Mouse (Mus musculus): ENCODE data around the gene Tepp. TPM values are rescaled to one million over a fixed set of nuclear protein-coding genes. Genes with fewer than 3 reads are reported as not detected.

Tepp gene
- polyA plus RNA-seq, 1 experiment, result not detected

- Histone ChIP-seq H3K4me1 (ENCODE audit: control insufficient read depth, insufficient read depth, low read length) (no peaks in the 10 kb centered on the region), H3K4me3 (ENCODE audit: insufficient read depth, low read depth, low read length) (no peak overlapping the region), H3K27ac (ENCODE audit: insufficient read depth, low read depth, low read length) (no peak overlapping the region)
- 23% methylated on average over 5 of the region's 5 CpGs for WGBS
- TF ChIP-seq CTCF (IDR thresholded peaks at IDR 0.05; ENCODE audit: insufficient read depth, low read depth, low read length), result no peak
- no peak for TF ChIP-seq POLR2A (IDR thresholded peaks at IDR 0.05; ENCODE audit: insufficient read depth, low read depth, low read length)
Measured at GRCm38 (mm10) chr8:95302410-95302809, 8.0 kb upstream of the Tepp start.

DNA sequence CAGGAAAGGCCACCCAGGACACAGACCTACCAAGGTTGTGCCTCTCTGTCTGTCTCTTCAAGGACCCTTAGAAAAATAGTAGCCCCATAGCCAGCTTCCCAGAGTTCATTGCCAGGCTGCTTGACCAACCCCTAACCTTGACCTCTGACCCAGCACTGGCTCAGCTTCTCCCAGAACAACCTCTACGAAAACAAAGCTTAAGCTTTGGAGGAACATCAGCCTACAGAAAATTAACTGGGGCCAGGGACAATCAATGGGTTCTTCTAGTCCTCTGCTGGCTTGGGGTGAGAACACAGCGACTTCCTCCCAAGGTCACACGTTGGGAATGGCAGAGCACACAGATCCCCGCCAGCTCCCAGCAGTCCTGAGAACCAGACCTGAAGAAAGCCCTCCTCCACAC, 4.8 kb upstream of the Tepp start:
- Histone ChIP-seq H3K4me3 (ENCODE audit: insufficient read depth, low read depth, low read length) (no peak overlapping the region), H3K4me1 (ENCODE audit: control insufficient read depth, insufficient read depth, low read length) (no peaks in the 10 kb centered on the region), H3K27ac (ENCODE audit: insufficient read depth, low read depth, low read length) (no peak overlapping the region)
- 89% methylated on average over 4 of the region's 4 CpGs for WGBS
- TF ChIP-seq POLR2A (IDR thresholded peaks at IDR 0.05; ENCODE audit: insufficient read depth, low read depth, low read length), result no peak
- no peak for TF ChIP-seq CTCF (IDR thresholded peaks at IDR 0.05; ENCODE audit: insufficient read depth, low read depth, low read length)

- no peaks in the 10 kb centered on the region for H3K4me1 ChIP-seq (ENCODE audit: control insufficient read depth, insufficient read depth, low read length)
- H3K27ac ChIP-seq (ENCODE audit: insufficient read depth, low read depth, low read length), result no peak within 1 kb of the TSS
- WGBS, result 59% methylated on average over 6 of the region's 6 CpGs
- TF ChIP-seq POLR2A (IDR thresholded peaks at IDR 0.05; ENCODE audit: insufficient read depth, low read depth, low read length) (no peak), CTCF (IDR thresholded peaks at IDR 0.05; ENCODE audit: insufficient read depth, low read depth, low read length) (no peak)
- H3K4me3 ChIP-seq (ENCODE audit: insufficient read depth, low read depth, low read length), result no peak within 1 kb of the TSS
Measured at GRCm38 (mm10) chr8:95306431-95306830, 3.9 kb upstream of the Tepp start, which contains the start of gene Cngb1. Gene Cngb1 (minus strand): TSS chr8:95306585.

GRCm38 (mm10) chr8:95312836-95313235, 2.5 kb downstream of the Tepp start:
- 68% methylated on average over 18 of the region's 18 CpGs for WGBS
- TF ChIP-seq CTCF (IDR thresholded peaks at IDR 0.05; ENCODE audit: insufficient read depth, low read depth, low read length), result no peak
- TF ChIP-seq POLR2A (IDR thresholded peaks at IDR 0.05; ENCODE audit: insufficient read depth, low read depth, low read length), result no peak
- H3K4me3 ChIP-seq (ENCODE audit: insufficient read depth, low read depth, low read length), result no peak overlapping the region
- H3K27ac ChIP-seq (ENCODE audit: insufficient read depth, low read depth, low read length), result no peak overlapping the region
- H3K4me1 ChIP-seq (ENCODE audit: control insufficient read depth, insufficient read depth, low read length), result no peaks in the 10 kb centered on the region

GRCm38 (mm10) chr8:95313857-95314256, 3.5 kb downstream of the Tepp start:
- TF ChIP-seq POLR2A (IDR thresholded peaks at IDR 0.05; ENCODE audit: insufficient read depth, low read depth, low read length) (no peak), CTCF (IDR thresholded peaks at IDR 0.05; ENCODE audit: insufficient read depth, low read depth, low read length) (no peak)
- Histone ChIP-seq H3K27ac (ENCODE audit: insufficient read depth, low read depth, low read length) (no peak overlapping the region), H3K4me1 (ENCODE audit: control insufficient read depth, insufficient read depth, low read length) (no peaks in the 10 kb centered on the region), H3K4me3 (ENCODE audit: insufficient read depth, low read depth, low read length) (no peak overlapping the region)
- WGBS, result 79% methylated on average over 6 of the region's 6 CpGs

GRCm38 (mm10) chr8:95314707-95315106, 4.3 kb downstream of the Tepp start:
- Histone ChIP-seq H3K4me1 (ENCODE audit: control insufficient read depth, insufficient read depth, low read length) (no peaks in the 10 kb centered on the region), H3K27ac (ENCODE audit: insufficient read depth, low read depth, low read length) (no peak overlapping the region), H3K4me3 (ENCODE audit: insufficient read depth, low read depth, low read length) (no peak overlapping the region)
- no peak for TF ChIP-seq POLR2A (IDR thresholded peaks at IDR 0.05; ENCODE audit: insufficient read depth, low read depth, low read length)
- TF ChIP-seq CTCF (IDR thresholded peaks at IDR 0.05; ENCODE audit: insufficient read depth, low read depth, low read length), result no peak
- 49% methylated on average over 2 of the region's 2 CpGs for WGBS

DNA sequence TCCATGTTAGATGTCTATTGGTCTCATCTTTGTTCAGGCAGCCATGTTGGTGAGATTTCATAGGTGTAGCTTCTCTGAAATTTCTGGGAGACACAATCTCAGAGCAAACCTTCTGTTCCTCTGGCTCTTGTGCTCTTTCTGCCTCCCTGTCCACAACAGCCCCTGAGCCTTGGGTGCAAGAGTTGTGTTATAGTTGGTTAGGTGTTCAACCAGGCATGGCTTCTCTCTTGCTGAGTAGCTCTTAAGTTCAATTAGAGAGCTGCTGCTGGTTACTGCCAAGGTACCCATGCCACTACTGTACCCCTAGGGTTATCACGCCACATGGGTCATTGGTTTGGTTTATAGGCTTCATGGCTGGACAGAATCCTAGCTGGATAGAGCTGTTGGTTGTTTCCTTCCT, 5.0 kb downstream of the Tepp start:
- peaks cover 5% of the 10 kb centered on the region for H3K4me1 ChIP-seq (ENCODE audit: control insufficient read depth, insufficient read depth, low read length)
- no peak overlapping the region for H3K4me3 ChIP-seq (ENCODE audit: insufficient read depth, low read depth, low read length)
- TF ChIP-seq CTCF (IDR thresholded peaks at IDR 0.05; ENCODE audit: insufficient read depth, low read depth, low read length) (no peak), POLR2A (IDR thresholded peaks at IDR 0.05; ENCODE audit: insufficient read depth, low read depth, low read length) (no peak)
- WGBS, result 100% methylated on average over 1 of the region's 1 CpGs
- H3K27ac ChIP-seq (ENCODE audit: insufficient read depth, low read depth, low read length), result no peak overlapping the region

DNA sequence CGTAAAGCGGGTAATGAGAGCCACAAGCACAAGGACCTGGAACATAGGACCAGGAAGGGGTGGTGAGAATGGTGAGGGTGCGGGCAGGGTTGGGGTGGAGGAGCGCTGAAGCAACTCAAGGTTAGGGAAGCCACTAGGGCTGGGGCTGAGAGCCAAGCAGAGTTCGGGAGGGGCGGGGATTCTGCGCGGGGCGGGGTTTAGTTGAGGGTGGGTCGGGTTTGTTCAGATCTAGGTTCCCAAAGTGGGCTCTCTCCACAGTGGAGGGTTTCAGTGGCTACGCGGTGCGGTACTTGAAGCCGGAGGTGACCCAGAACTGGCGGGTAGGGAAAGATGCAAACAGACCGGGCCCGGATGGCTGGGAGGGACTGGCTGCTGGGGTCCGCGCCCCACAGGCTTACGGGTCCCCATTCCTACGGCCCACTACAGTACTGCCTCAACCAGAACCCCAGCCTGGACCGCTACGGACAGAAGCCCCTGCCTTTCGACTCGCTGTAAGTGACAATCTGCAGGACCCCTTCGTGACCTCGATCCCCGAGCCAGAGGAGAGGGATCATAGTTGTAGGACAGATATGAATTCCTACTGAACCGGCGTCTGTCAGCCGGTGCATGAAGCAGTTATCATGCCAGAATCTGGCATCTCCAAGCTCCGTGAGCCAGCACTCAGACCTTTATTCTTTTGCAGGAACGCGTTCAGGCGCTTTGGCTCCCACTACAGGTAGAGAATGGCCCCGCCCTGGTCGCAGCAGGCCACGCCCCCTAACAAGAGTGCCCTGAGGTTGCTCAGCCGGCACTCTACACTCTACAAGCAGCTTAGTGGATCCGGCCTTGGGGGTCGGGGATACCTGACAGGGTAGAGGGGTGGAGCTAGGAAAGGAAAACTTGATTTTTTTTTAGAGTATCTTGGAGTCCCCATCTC, 10.1 kb downstream of the Tepp start:
- Histone ChIP-seq H3K27ac (ENCODE audit: insufficient read depth, low read depth, low read length) (no peak overlapping the region), H3K4me1 (ENCODE audit: control insufficient read depth, insufficient read depth, low read length) (peaks cover 16% of the 10 kb centered on the region), H3K4me3 (ENCODE audit: insufficient read depth, low read depth, low read length) (peak overlapping the region; percentile 16)
- TF ChIP-seq CTCF (IDR thresholded peaks at IDR 0.05; ENCODE audit: insufficient read depth, low read depth, low read length) (no peak), POLR2A (IDR thresholded peaks at IDR 0.05; ENCODE audit: insufficient read depth, low read depth, low read length) (no peak)
- WGBS, result 7% methylated on average over 41 of the region's 41 CpGs

DNA sequence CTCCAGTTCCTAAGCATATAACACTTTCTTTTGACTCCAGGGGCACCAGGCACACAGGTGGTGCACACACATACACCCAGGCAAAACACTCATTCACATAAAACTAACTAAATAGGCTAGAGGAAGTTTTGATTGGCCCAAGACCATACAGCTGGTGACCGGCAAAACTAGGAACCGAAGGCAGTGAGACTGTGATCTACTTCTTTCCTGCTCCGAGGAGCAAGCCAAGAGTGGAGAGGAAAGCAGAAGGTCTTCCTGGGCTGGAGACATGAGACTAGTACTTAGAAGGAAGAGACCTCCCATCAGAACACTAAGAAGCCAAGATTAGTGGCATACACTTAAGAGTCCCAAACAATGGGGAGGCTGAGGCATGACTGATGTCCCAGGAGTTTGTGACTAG, 12.8 kb downstream of the Tepp start:
- Histone ChIP-seq H3K4me3 (ENCODE audit: insufficient read depth, low read depth, low read length) (no peak overlapping the region), H3K27ac (ENCODE audit: insufficient read depth, low read depth, low read length) (no peak overlapping the region), H3K4me1 (ENCODE audit: control insufficient read depth, insufficient read depth, low read length) (peaks cover 20% of the 10 kb centered on the region)
- TF ChIP-seq POLR2A (IDR thresholded peaks at IDR 0.05; ENCODE audit: insufficient read depth, low read depth, low read length) (no peak), CTCF (IDR thresholded peaks at IDR 0.05; ENCODE audit: insufficient read depth, low read depth, low read length) (no peak)
- WGBS, result 85% methylated on average over 3 of the region's 3 CpGs

Data from olfactory bulb, adult 2 months (tissue).